Comparison of ENCODE assay signal across 8 mouse cellular contexts in the genomic region with DNA sequence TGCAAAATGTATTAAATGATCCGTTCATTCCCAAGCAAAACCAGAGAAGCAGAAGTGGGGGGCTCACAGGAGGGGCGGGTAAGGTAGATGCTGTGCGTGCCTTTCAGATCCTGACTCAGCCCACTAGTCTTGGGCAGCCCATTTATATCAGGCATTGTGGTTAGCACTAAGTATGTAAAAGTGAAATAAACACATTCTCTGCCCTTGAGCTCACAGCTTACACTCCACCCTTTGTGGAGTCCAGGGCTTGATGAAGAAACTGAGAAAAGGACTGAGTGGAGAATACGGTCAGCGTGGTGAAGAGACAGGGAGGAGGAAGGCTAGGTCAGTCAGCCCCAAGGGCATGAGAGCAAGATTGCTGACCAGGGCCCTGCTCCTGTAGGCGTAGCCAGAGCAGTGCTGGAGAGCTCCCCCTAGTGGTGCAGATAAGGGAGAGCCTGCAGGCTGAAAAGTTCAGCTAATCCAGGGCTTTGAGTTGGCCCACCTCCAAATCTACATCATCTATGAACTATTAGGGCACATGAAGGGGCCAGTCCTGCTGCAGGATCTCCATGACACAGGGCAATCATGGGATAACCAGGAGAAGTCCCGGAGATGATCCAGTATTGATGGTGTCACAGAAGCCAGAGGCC. TPM values are rescaled to one million over a fixed set of nuclear protein-coding genes. Genes with fewer than 3 reads are reported as not detected.
DNase-seq lines count a peak whose midpoint lies in the region; ATAC-seq and TF ChIP-seq lines count a peak whose summit lies in the region.

No protein-coding gene starts in this region.

- H3K36me3 ChIP-seq in hindbrain, embryonic 11.5 days (ENCODE audit: control insufficient read depth, insufficient read depth, low read length): no peaks in the 10 kb centered on the region
- H3K36me3 ChIP-seq in hindbrain, embryonic 16.5 days (ENCODE audit: control insufficient read depth, insufficient read depth, low read length): no peaks in the 10 kb centered on the region
- no peaks in the 10 kb centered on the region for H3K36me3 ChIP-seq in intestine, embryonic 16.5 days (ENCODE audit: control insufficient read depth, insufficient read depth, low read length)

- intact Hi-C loops in gastrocnemius, adult 2 months (cut with DNase I): no loop called here
- intact Hi-C loops in left cerebral cortex, postnatal 25 days (cut with DNase I): no loop called here

- no peaks in the 10 kb centered on the region for H3K4me1 ChIP-seq in hindbrain, embryonic 11.5 days (replicated peaks; ENCODE audit: control insufficient read depth, insufficient read depth, low read length)
- H3K4me1 ChIP-seq in hindbrain, embryonic 16.5 days (ENCODE audit: control insufficient read depth, insufficient read depth, low read depth, low read length): no peaks in the 10 kb centered on the region
- H3K4me1 ChIP-seq in intestine, embryonic 16.5 days (ENCODE audit: control insufficient read depth, insufficient read depth, low read length): no peaks in the 10 kb centered on the region

- no peak for ATAC-seq in hindbrain, embryonic 11.5 days (ENCODE audit: low FRiP score)
- ATAC-seq in hindbrain, embryonic 16.5 days: no peak
- ATAC-seq in intestine, embryonic 16.5 days: peak; percentile 66

- H3K9me3 ChIP-seq in hindbrain, embryonic 11.5 days (ENCODE audit: control insufficient read depth, low read length): no peaks in the 10 kb centered on the region
- H3K9me3 ChIP-seq in hindbrain, embryonic 16.5 days (ENCODE audit: control insufficient read depth, low read length): no peaks in the 10 kb centered on the region
- H3K9me3 ChIP-seq in intestine, embryonic 16.5 days (ENCODE audit: control insufficient read depth, low read length): no peaks in the 10 kb centered on the region

- WGBS in hindbrain, embryonic 11.5 days: 63% methylated on average over 7 of the region's 7 CpGs
- 65% methylated on average over 7 of the region's 7 CpGs for WGBS in hindbrain, embryonic 16.5 days
- 68% methylated on average over 7 of the region's 7 CpGs for WGBS in intestine, embryonic 16.5 days

- no peak overlapping the region for H3K27ac ChIP-seq in hindbrain, embryonic 11.5 days (ENCODE audit: low read depth, low read length)
- no peak overlapping the region for H3K27ac ChIP-seq in hindbrain, embryonic 16.5 days (ENCODE audit: low read depth, low read length)
- H3K27ac ChIP-seq in gastrocnemius, adult 2 months: no peak overlapping the region
- H3K27ac ChIP-seq in intestine, embryonic 16.5 days (ENCODE audit: low read length): no peak overlapping the region

- peak; percentile 78 for DNase-seq in hindbrain, embryonic 11.5 days (ENCODE audit: low spot score)
- peak; percentile 87 to 91 for DNase-seq in cerebellum, postnatal 10 days
- peak; percentile 69 for DNase-seq in gastrocnemius, adult 2 months
- peak; percentile 35 to 46 for DNase-seq in left cerebral cortex, postnatal 25 days (ENCODE audit: low spot score in 2 of 2)
- DNase-seq in mesoderm, embryonic 11.5 days (ENCODE audit: low read depth, low spot score): peak; percentile 80
- peak; percentile 78 to 87 for DNase-seq in spleen, postnatal 10 days (ENCODE audit: low spot score in 2 of 2)

- H3K27me3 ChIP-seq in hindbrain, embryonic 11.5 days (ENCODE audit: control insufficient read depth, insufficient read depth, low read length): no peaks in the 10 kb centered on the region
- H3K27me3 ChIP-seq in hindbrain, embryonic 16.5 days (replicated peaks; ENCODE audit: control insufficient read depth, insufficient read depth, low read length): no peaks in the 10 kb centered on the region
- no peaks in the 10 kb centered on the region for H3K27me3 ChIP-seq in intestine, embryonic 16.5 days (replicated peaks; ENCODE audit: control insufficient read depth, insufficient read depth, low read length)

- no peak overlapping the region for H3K4me3 ChIP-seq in hindbrain, embryonic 11.5 days (ENCODE audit: low read depth, low read length)
- H3K4me3 ChIP-seq in hindbrain, embryonic 16.5 days (ENCODE audit: low read length): no peak overlapping the region
- H3K4me3 ChIP-seq in gastrocnemius, adult 2 months: no peak overlapping the region
- H3K4me3 ChIP-seq in intestine, embryonic 16.5 days (ENCODE audit: low read length): no peak overlapping the region

- H3K4me2 ChIP-seq in hindbrain, embryonic 11.5 days (replicated peaks; ENCODE audit: low read depth, low read length): no peak overlapping the region
- no peak overlapping the region for H3K4me2 ChIP-seq in hindbrain, embryonic 16.5 days (ENCODE audit: low read length)
- no peak overlapping the region for H3K4me2 ChIP-seq in intestine, embryonic 16.5 days (ENCODE audit: low read depth, low read length)

- H3K9ac ChIP-seq in hindbrain, embryonic 11.5 days (ENCODE audit: low read depth, low read length): no peak overlapping the region
- H3K9ac ChIP-seq in hindbrain, embryonic 16.5 days (ENCODE audit: low read depth, low read length): no peak overlapping the region
- H3K9ac ChIP-seq in intestine, embryonic 16.5 days (ENCODE audit: low read depth, low read length): no peak overlapping the region

- TF ChIP-seq CTCF in gastrocnemius, adult 2 months (IDR thresholded peaks at IDR 0.05): peak; percentile 89

RNA-seq across cellular contexts. Expression of a gene that starts 8.4 kb away (rescaled TPM):
- polyA plus RNA-seq in hindbrain, embryonic 11.5 days (2014; fragmentation: Nextera tagmentation; extraction: Ambion mirVana): 0.25 and 0.86 TPM in 2 replicates
- 0.10 and 0.18 TPM in 2 replicates for polyA plus RNA-seq in hindbrain, embryonic 16.5 days (2015; fragmentation: Nextera tagmentation; extraction: Ambion mirVana)
- total RNA-seq in gastrocnemius, adult 2 months (2021): under 1 TPM in 1 of 2 experiments, not detected in 1; 0.26 TPM
- polyA plus RNA-seq in intestine, embryonic 16.5 days (2015; fragmentation: Nextera tagmentation; extraction: Ambion mirVana): 0.05 TPM in 1 of 2 replicates, not detected in the other
- total RNA-seq in left cerebral cortex, postnatal 25 days (2021): not detected
